Mouse (Mus musculus): Measurements from ENCODE around the gene Zc3h7b. TPM values are rescaled to one million over a fixed set of nuclear protein-coding genes. Genes with fewer than 3 reads are reported as not detected.

Gene Zc3h7b
- total and polyA plus RNA-seq, 2 experiments from 2014 or later, result 34.5 to 148 TPM

DNA sequence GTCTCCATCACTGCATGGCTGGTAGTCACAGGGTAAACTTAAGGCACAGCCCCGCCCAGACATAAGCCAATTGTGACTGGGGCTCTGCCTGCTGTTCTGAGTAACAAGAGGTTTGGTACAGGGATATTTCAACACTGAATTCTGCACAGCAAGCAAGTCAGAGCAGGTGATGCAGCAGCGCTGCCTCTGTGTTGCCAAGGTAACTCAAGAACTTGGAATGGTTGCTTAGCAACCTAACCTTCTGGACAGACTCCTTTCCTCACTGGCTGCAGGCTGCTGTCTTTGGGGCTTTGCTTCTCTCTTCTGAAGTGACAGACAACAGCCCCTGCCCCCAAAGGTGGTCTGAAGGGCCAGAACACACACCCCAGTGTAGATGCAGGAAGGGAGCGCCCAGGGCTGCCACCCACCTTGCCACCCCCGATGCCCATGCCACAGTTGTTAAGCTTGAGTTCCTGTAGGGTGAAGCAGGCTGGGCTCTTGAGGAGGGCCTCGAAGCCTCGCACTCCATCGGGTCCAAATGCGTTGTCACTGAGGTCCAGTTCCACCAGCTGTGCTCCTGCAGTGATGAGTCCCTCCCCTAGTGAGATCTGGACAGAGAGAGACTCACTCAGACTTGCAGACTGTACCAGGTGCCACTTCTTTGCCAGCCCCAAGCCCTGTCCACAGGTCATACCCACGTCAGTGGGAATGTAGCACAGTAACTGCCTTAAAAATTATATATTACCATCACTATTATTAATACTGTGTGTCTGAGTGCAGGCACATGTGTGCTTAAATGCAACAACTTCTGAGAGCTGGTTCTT is 26.3 kb upstream of the Zc3h7b start:
- Histone ChIP-seq H3K9ac (replicated peaks; ENCODE audit: low read length) (no peak overlapping the region), H3K27me3 (ENCODE audit: insufficient read depth, low read length) (no peaks in the 10 kb centered on the region)
- 68% methylated on average over 9 of the region's 9 CpGs for WGBS

DNA sequence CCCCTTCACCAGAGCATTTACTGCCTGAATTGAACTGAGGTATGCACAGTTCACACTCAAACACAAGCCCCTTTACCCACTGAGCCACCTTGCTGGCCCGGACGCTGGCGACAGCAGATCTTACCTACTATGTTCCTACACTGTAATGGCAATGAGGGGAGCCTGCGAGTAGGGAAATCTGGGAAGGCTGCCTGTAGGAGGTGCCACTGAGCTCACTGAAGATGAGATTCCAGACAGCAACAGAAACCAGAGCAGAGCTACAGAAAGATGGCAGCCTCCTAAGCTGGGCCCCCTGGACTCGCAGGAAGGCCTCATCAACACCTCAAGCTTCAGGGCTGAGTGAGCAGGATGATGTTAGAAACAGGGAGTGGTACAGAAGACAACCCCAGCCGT is 25.7 kb upstream of the Zc3h7b start:
- Histone ChIP-seq H3K4me1 (ENCODE audit: insufficient read depth, low read length) (no peaks in the 10 kb centered on the region), H3K9ac (replicated peaks; ENCODE audit: low read length) (no peak overlapping the region), H3K27me3 (ENCODE audit: insufficient read depth, low read length) (no peaks in the 10 kb centered on the region), H3K27ac (peak overlapping the region; percentile 70; the same call in 1 of the 2 replicates), H3K4me3 (ENCODE audit: low read length) (no peak overlapping the region), H3K36me3 (ENCODE audit: insufficient read depth, low read length) (peaks cover 50% of the 10 kb centered on the region), H3K4me2 (ENCODE audit: low read depth, low read length) (no peak overlapping the region), H3K9me3 (ENCODE audit: low read length) (no peaks in the 10 kb centered on the region)
- 88% methylated on average over 6 of the region's 6 CpGs for WGBS
- ATAC-seq (no peak), DNase-seq (ENCODE audit: low spot score) (no peak)
- no peak; the same call in 1 of the 2 replicates for TF ChIP-seq CTCF (IDR thresholded peaks at IDR 0.05; ENCODE audit: low read depth)

More for the DNA sequence above, 26.3 kb upstream of the Zc3h7b start:
- H3K36me3 ChIP-seq (ENCODE audit: insufficient read depth, low read length), result peaks cover 50% of the 10 kb centered on the region
- H3K4me1 ChIP-seq (ENCODE audit: insufficient read depth, low read length), result no peaks in the 10 kb centered on the region
- ATAC-seq, result peak; percentile 87
- TF ChIP-seq CTCF (IDR thresholded peaks at IDR 0.05; ENCODE audit: low read depth), result no peak
- peak; percentile 83 for DNase-seq (ENCODE audit: low spot score)
- no peaks in the 10 kb centered on the region for H3K9me3 ChIP-seq (ENCODE audit: low read length)
- H3K27ac ChIP-seq, result peak overlapping the region; percentile 70
- H3K4me2 ChIP-seq (ENCODE audit: low read depth, low read length), result no peak overlapping the region
- H3K4me3 ChIP-seq (ENCODE audit: low read length), result no peak overlapping the region

GRCm38 (mm10) chr15:81722361-81722760 is 22.5 kb upstream of the Zc3h7b start:
- Histone ChIP-seq H3K9ac (replicated peaks; ENCODE audit: low read length) (no peak overlapping the region), H3K4me1 (ENCODE audit: insufficient read depth, low read length) (no peaks in the 10 kb centered on the region), H3K4me2 (ENCODE audit: low read depth, low read length) (no peak overlapping the region), H3K36me3 (ENCODE audit: insufficient read depth, low read length) (peaks cover 27% of the 10 kb centered on the region), H3K27ac (no peak overlapping the region), H3K9me3 (ENCODE audit: low read length) (no peaks in the 10 kb centered on the region), H3K4me3 (ENCODE audit: low read length) (no peak overlapping the region), H3K27me3 (ENCODE audit: insufficient read depth, low read length) (no peaks in the 10 kb centered on the region)
- 90% methylated on average over 5 of the region's 5 CpGs for WGBS
- no peak for DNase-seq (ENCODE audit: low spot score)
- TF ChIP-seq CTCF (IDR thresholded peaks at IDR 0.05; ENCODE audit: low read depth), result no peak
- no peak for ATAC-seq

DNA sequence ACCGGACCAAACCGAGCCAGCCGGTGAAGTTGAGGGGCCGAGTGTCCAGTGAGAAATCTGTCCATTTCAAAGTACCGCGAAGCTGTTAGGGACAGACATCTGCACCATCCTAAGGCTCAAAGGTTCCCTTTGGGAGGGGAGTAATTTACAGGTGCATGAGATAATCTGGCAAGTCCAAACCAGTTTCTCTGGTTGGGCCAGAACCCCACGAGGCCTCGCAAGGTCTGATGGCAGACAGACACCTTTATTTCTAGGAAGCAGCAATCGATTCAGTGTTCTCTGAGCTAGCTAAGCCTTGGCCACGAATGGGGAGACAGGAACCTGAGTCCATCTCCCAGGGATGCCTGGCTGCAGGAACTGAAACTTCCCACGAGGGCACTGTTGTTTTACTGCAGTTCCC is 21.2 kb upstream of the Zc3h7b start:
- no peak for ATAC-seq
- H3K4me1 ChIP-seq (ENCODE audit: insufficient read depth, low read length), result peaks cover 6% of the 10 kb centered on the region; the same call in 1 of the 2 replicates
- 95% methylated on average over 11 of the region's 11 CpGs for WGBS
- H3K9ac ChIP-seq (replicated peaks; ENCODE audit: low read length), result no peak overlapping the region
- H3K4me2 ChIP-seq (ENCODE audit: low read depth, low read length), result no peak overlapping the region
- peaks cover 27% of the 10 kb centered on the region for H3K36me3 ChIP-seq (ENCODE audit: insufficient read depth, low read length)
- no peak for TF ChIP-seq CTCF (IDR thresholded peaks at IDR 0.05; ENCODE audit: low read depth)
- no peaks in the 10 kb centered on the region for H3K27me3 ChIP-seq (ENCODE audit: insufficient read depth, low read length)
- no peak for DNase-seq (ENCODE audit: low spot score)
- H3K4me3 ChIP-seq (ENCODE audit: low read length), result no peak overlapping the region
- no peak overlapping the region for H3K27ac ChIP-seq
- no peaks in the 10 kb centered on the region for H3K9me3 ChIP-seq (ENCODE audit: low read length)

- H3K4me3 ChIP-seq (ENCODE audit: low read length), result no peak overlapping the region
- H3K27me3 ChIP-seq (ENCODE audit: insufficient read depth, low read length), result no peaks in the 10 kb centered on the region
- 91% methylated on average over 8 of the region's 8 CpGs for WGBS
- DNase-seq (ENCODE audit: low spot score) (no peak), ATAC-seq (no peak)
- no peak overlapping the region for H3K4me2 ChIP-seq (ENCODE audit: low read depth, low read length)
- H3K9me3 ChIP-seq (ENCODE audit: low read length), result no peaks in the 10 kb centered on the region
- no peak for TF ChIP-seq CTCF (IDR thresholded peaks at IDR 0.05; ENCODE audit: low read depth)
- H3K4me1 ChIP-seq (ENCODE audit: insufficient read depth, low read length), result peaks cover 9% of the 10 kb centered on the region; the same call in 1 of the 2 replicates
- no peak overlapping the region for H3K9ac ChIP-seq (replicated peaks; ENCODE audit: low read length)
- H3K27ac ChIP-seq, result no peak overlapping the region
- H3K36me3 ChIP-seq (ENCODE audit: insufficient read depth, low read length), result peaks cover 15% of the 10 kb centered on the region
These were observed 18.9 kb upstream of the Zc3h7b start for GRCm38 (mm10) chr15:81725965-81726364.

DNA sequence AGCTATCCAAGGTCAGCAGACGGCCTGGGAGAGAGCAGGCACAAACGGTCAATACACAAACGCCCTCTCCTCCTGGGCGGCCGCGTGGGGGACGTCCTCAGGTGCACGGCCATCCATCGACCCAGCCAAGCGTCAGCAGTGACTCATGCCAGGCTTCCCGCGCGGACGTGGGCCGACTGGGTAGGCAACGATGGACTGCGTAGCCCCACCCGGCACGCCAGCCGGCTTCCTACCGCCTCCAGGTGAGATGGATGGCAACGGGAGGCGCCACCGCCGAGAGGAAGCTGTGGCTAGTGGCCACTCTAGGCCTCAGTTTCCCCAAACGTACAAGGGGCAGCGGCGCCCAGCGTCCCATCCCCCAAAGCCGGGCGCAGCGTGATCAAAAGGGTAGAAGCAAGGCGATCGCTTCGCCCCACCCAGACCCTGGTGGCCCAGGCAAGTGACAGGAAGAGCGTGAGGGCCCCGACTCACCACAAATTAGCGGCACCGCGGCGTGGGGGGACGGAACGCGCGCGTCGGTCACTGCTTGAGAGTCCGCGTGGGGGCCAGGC is 15.5 kb upstream of the Zc3h7b start:
- no peak for TF ChIP-seq CTCF (IDR thresholded peaks at IDR 0.05; ENCODE audit: low read depth)
- Histone ChIP-seq H3K27ac (peak overlapping the region; percentile 79), H3K4me2 (ENCODE audit: low read depth, low read length) (peak overlapping the region; percentile 97), H3K36me3 (ENCODE audit: insufficient read depth, low read length) (no peaks in the 10 kb centered on the region), H3K4me1 (ENCODE audit: insufficient read depth, low read length) (peaks cover 9% of the 10 kb centered on the region; the same call in 1 of the 2 replicates), H3K27me3 (ENCODE audit: insufficient read depth, low read length) (no peaks in the 10 kb centered on the region), H3K9ac (replicated peaks; ENCODE audit: low read length) (peak overlapping the region; percentile 71), H3K4me3 (ENCODE audit: low read length) (peak overlapping the region; percentile 98), H3K9me3 (ENCODE audit: low read length) (no peaks in the 10 kb centered on the region)
- DNase-seq (ENCODE audit: low spot score) (peak; percentile 24), ATAC-seq (peak; percentile 60)
- under 1% methylated on average over 49 of the region's 49 CpGs for WGBS
